Mouse (Mus musculus) lung, embryonic 14.5 days (tissue): Measurements from ENCODE around the gene Vmn1r55. TPM values are rescaled to one million over a fixed set of nuclear protein-coding genes. Genes with fewer than 3 reads are reported as not detected.

ENCODE experiments used
- ATAC-seq: fragments of 200-750 bp; cut with Nextera tagmentation; 2 replicates; pipeline ENCODE4 v1.8.0; 2017; ENCODE audit warnings: mild to moderate bottlenecking, moderate TSS enrichment, moderate library complexity; ENCODE audit not compliant: insufficient read depth
- DNase-seq: peaks from one replicate; pipeline ENCODE4 v3.0.0-alpha.2; 2015
- H3K27ac ChIP-seq: fragments of 300-500 bp; sonication (generic); 2 replicates; pipeline ENCODE4 v1.5.1; 2014; ENCODE audit warnings: low read depth, mild to moderate bottlenecking, moderate library complexity
- H3K27me3 ChIP-seq: fragments of 300-500 bp; sonication (generic); 2 replicates; pipeline ENCODE4 v1.6.1; 2014; ENCODE audit warnings: low read length, control low read depth; ENCODE audit not compliant: insufficient read depth
- H3K36me3 ChIP-seq: fragments of 300-500 bp; sonication (generic); 2 replicates; pipeline ENCODE4 v1.6.1; 2014; ENCODE audit warnings: control low read depth; ENCODE audit not compliant: insufficient read depth
- H3K4me1 ChIP-seq: fragments of 300-500 bp; sonication (generic); 2 replicates; pipeline ENCODE4 v1.6.1; 2014; ENCODE audit warnings: antibody characterized with exemption, control low read depth; ENCODE audit not compliant: insufficient read depth
- H3K4me2 ChIP-seq: fragments of 300-500 bp; sonication (generic); 2 replicates; pipeline ENCODE4 v1.6.1; 2014; ENCODE audit warnings: mild to moderate bottlenecking
- H3K4me3 ChIP-seq: fragments of 300-500 bp; sonication (generic); 2 replicates; pipeline ENCODE4 v1.5.1; 2014; ENCODE audit warnings: low read depth, low read length
- H3K9ac ChIP-seq: fragments of 300-500 bp; sonication (generic); 2 replicates; pipeline ENCODE4 v1.6.1; 2014
- H3K9me3 ChIP-seq: fragments of 300-500 bp; sonication (generic); 2 replicates; pipeline ENCODE4 v1.6.1; 2016; ENCODE audit warnings: low read depth, low read length, control low read depth
- CTCF ChIP-seq: IDR thresholded peaks from 2 replicates; pipeline ENCODE4 v1.5.1; 2016; ENCODE audit warnings: antibody characterized with exemption, low read depth
- WGBS: fragments of 180-500 bp; shearing (Covaris S2); extraction: QIAGEN DNeasy Blood & Tissue Kit; methylation state at CpG from one replicate; pipeline ENCODE4 v1.1.7; 2014; 5-methylcytosine and 5-hydroxymethylcytosine counted together
- polyA plus RNA-seq: library from polyadenylated mRNA; unstranded; fragments of >200 nt; fragmentation: Nextera tagmentation; extraction: Ambion mirVana; gene quantifications from 2 replicates; pipeline ENCODE4 v1.2.1, GENCODE M21; 2014

The Vmn1r55 gene
- polyA plus RNA-seq, 1 experiment from 2014 or later, result not detected

- Histone ChIP-seq H3K27ac (no peak overlapping the region), H3K4me3 (no peak overlapping the region), H3K9me3 (no peaks in the 10 kb centered on the region), H3K27me3 (no peaks in the 10 kb centered on the region), H3K4me1 (no peaks in the 10 kb centered on the region), H3K9ac (no peak overlapping the region), H3K4me2 (no peak overlapping the region), H3K36me3 (peaks cover 92% of the 10 kb centered on the region)
- ATAC-seq (no peak), DNase-seq (no peak)
- whole genome bisulfite sequencing, result 91% methylated on average over 15 of the region's 15 CpGs
- TF ChIP-seq CTCF, result no peak
Observed at GRCm38 (mm10) chr7:5091008-5091728, 58.3 kb downstream of the Vmn1r55 start.

GRCm38 (mm10) chr7:5089853-5090252, 59.6 kb downstream of the Vmn1r55 start:
- Histone ChIP-seq H3K27me3 (no peaks in the 10 kb centered on the region), H3K36me3 (peaks cover 92% of the 10 kb centered on the region), H3K27ac (no peak overlapping the region), H3K9ac (no peak overlapping the region), H3K4me1 (no peaks in the 10 kb centered on the region), H3K4me2 (no peak overlapping the region), H3K4me3 (no peak overlapping the region), H3K9me3 (no peaks in the 10 kb centered on the region)
- WGBS, result 92% methylated on average over 15 of the region's 15 CpGs
- no peak for TF ChIP-seq CTCF
- ATAC-seq (no peak), DNase-seq (no peak)

- Histone ChIP-seq H3K4me2 (no peak overlapping the region), H3K9me3 (no peaks in the 10 kb centered on the region), H3K27me3 (no peaks in the 10 kb centered on the region), H3K4me1 (no peaks in the 10 kb centered on the region), H3K27ac (no peak overlapping the region), H3K36me3 (peaks cover 89% of the 10 kb centered on the region), H3K4me3 (no peak overlapping the region), H3K9ac (no peak overlapping the region)
- DNase-seq (no peak), ATAC-seq (no peak)
- TF ChIP-seq CTCF, result no peak
- 86% methylated on average over 4 of the region's 4 CpGs for WGBS
Observed at GRCm38 (mm10) chr7:5087886-5088285, 61.6 kb downstream of the Vmn1r55 start.

- Histone ChIP-seq H3K36me3 (peaks cover 84% of the 10 kb centered on the region), H3K27ac (no peak overlapping the region), H3K4me1 (no peaks in the 10 kb centered on the region), H3K9ac (no peak overlapping the region), H3K9me3 (no peaks in the 10 kb centered on the region), H3K4me2 (no peak overlapping the region), H3K4me3 (no peak overlapping the region), H3K27me3 (no peaks in the 10 kb centered on the region)
- ATAC-seq (no peak), DNase-seq (no peak)
- no peak for TF ChIP-seq CTCF
- WGBS, result 77% methylated on average over 5 of the region's 5 CpGs
Observed at GRCm38 (mm10) chr7:5086921-5087440, 62.5 kb downstream of the Vmn1r55 start.

- peaks cover 72% of the 10 kb centered on the region for H3K36me3 ChIP-seq
- WGBS, result 82% methylated on average over 1 of the region's 1 CpGs
- H3K4me1 ChIP-seq, result no peaks in the 10 kb centered on the region
- H3K27ac ChIP-seq, result no peak overlapping the region
- no peak overlapping the region for H3K9ac ChIP-seq
- DNase-seq (no peak), ATAC-seq (no peak)
- no peak overlapping the region for H3K4me2 ChIP-seq
- no peak for TF ChIP-seq CTCF
- no peaks in the 10 kb centered on the region for H3K9me3 ChIP-seq
- H3K4me3 ChIP-seq, result no peak overlapping the region
- H3K27me3 ChIP-seq, result no peaks in the 10 kb centered on the region
Observed at GRCm38 (mm10) chr7:5085512-5085911, 64.0 kb downstream of the Vmn1r55 start.

GRCm38 (mm10) chr7:5083325-5084105, 66.0 kb downstream of the Vmn1r55 start:
- no peak for ATAC-seq

GRCm38 (mm10) chr7:5081939-5082338, 67.5 kb downstream of the Vmn1r55 start:
- H3K9me3 ChIP-seq, result no peaks in the 10 kb centered on the region
- ATAC-seq, result no peak
- peaks cover 62% of the 10 kb centered on the region for H3K36me3 ChIP-seq
- H3K27me3 ChIP-seq, result no peaks in the 10 kb centered on the region
- H3K9ac ChIP-seq, result no peak overlapping the region
- H3K4me3 ChIP-seq, result peak overlapping the region; percentile 98; the same call in 1 of the 2 replicates
- H3K27ac ChIP-seq, result no peak overlapping the region
- H3K4me1 ChIP-seq, result no peaks in the 10 kb centered on the region
- WGBS, result 92% methylated on average over 2 of the region's 2 CpGs
- no peak for DNase-seq
- TF ChIP-seq CTCF, result no peak
- H3K4me2 ChIP-seq, result peak overlapping the region; percentile 87

More at GRCm38 (mm10) chr7:5083325-5084105, 66.0 kb downstream of the Vmn1r55 start:
- no peaks in the 10 kb centered on the region for H3K9me3 ChIP-seq
- no peak overlapping the region for H3K27ac ChIP-seq
- no peaks in the 10 kb centered on the region for H3K4me1 ChIP-seq
- no peak overlapping the region for H3K4me2 ChIP-seq
- no peak overlapping the region for H3K4me3 ChIP-seq
- peaks cover 63% of the 10 kb centered on the region for H3K36me3 ChIP-seq
- no peaks in the 10 kb centered on the region for H3K27me3 ChIP-seq
- DNase-seq, result no peak
- no peak for TF ChIP-seq CTCF
- H3K9ac ChIP-seq, result no peak overlapping the region
- 89% methylated on average over 18 of the region's 18 CpGs for WGBS
